Mouse (Mus musculus) CH12.LX (cell line): Measurements from ENCODE around the gene Kcnn3.

Experiments
- CTCF ChIP-seq, 2 experiments: IDR thresholded peaks in 1 of 2; conservative IDR thresholded peaks in 1 of 2; 2 replicates each; pipeline ENCODE4 v1.5.1; 2011 to 2012; ENCODE audit warnings: low read depth in 2 of 2, low read length in 2 of 2, improper control_type of control experiment in 1 of 2, inconsistent platforms in 1 of 2, mild to moderate bottlenecking in 1 of 2, moderate library complexity in 1 of 2
- HCFC1 ChIP-seq: IDR thresholded peaks from 2 replicates; pipeline ENCODE4 v1.6.1; 2012; ENCODE audit warnings: low read depth, mild to moderate bottlenecking, inconsistent platforms, low read length, improper control_type of control experiment
- POLR2A ChIP-seq: IDR thresholded peaks from 2 replicates; pipeline ENCODE4 v1.6.1; 2011; ENCODE audit warnings: low read depth, mild to moderate bottlenecking, improper control_type of control experiment, low read length
- RCOR1 ChIP-seq: conservative IDR thresholded peaks from 2 replicates; pipeline ENCODE4 v1.6.1; 2012; ENCODE audit warnings: low read depth, mild to moderate bottlenecking, inconsistent platforms, low read length, improper control_type of control experiment

DNA sequence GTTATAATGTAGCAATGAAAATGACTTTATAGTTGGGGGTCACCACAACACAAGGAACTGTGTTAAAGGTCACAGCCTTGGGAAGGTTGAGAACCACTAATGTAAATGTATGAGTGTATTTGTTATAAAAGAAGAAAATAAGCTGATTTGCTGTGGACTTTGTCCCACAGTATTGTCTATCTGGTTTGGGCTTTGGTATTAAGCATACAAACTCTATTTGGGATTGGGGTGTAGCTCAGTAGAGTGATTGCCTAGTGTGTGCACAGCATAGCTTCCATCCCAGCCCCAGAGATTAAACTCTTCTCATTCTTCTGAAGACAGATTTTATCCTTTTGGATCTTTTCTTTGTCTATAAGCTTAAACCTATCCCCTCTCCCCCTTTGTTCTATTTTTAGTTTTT is 202.1 kb downstream of the Kcnn3 start:
- TF ChIP-seq CTCF (conservative IDR thresholded peaks at IDR 0.05 in 1 of 2, IDR thresholded peaks at IDR 0.05 in 1 of 2; ENCODE audit: low read depth in 2 of 2, low read length in 2 of 2) (no peak), RCOR1 (no peak), POLR2A (no peak), HCFC1 (no peak)
